Comparison of ENCODE assay signal across 21 mouse cellular contexts in the genomic region with DNA sequence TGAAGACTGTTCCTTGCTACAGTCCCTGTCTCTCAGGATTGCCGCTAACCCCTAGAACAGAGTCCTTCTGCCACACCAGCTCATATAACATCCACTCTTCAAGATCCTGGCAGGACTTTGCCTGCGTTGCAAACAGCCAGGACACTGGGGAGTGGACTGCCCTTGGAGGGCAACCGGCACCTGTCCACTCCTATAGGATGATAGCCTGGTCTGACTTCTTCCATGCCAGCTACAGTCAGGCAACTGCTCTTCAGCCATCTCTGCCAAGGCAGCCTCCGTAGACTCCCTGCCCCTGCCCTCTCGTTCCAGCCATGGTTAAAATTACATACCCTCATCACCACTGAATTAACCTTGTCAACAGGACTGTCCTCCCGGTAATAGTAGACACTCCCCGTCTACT. TPM values are rescaled to one million over a fixed set of nuclear protein-coding genes. Genes with fewer than 3 reads are reported as not detected.
"Had no signal": no experiment of that assay in that cellular context is flagged by ENCODE, and none has a peak within 500 bp of the region (broad histone marks: within the 10 kb centered on the region; RNA-seq: fewer than 3 reads in every experiment).

No protein-coding gene starts in this region.

- H3K27me3 ChIP-seq: limb, embryonic 15.5 days; liver, embryonic 13.5 days; lung, embryonic 15.5 days; midbrain, embryonic 15.5 days; neural tube, embryonic 12.5 days had no signal

- DNase-seq: liver, embryonic 13.5 days; liver, postnatal 0 days; lung, postnatal 14 days; spleen, adult 18-20 months; thymus, adult 18-20 months; thymus, postnatal 14 days had no signal

- H3K9ac ChIP-seq: limb, embryonic 15.5 days; liver, embryonic 13.5 days; liver, postnatal 0 days; lung, embryonic 15.5 days; midbrain, embryonic 15.5 days; neural tube, embryonic 12.5 days had no signal

- H3K36me3 ChIP-seq: limb, embryonic 15.5 days; liver, embryonic 13.5 days; lung, embryonic 15.5 days; midbrain, embryonic 15.5 days; neural tube, embryonic 12.5 days had no signal

- H3K4me2 ChIP-seq: limb, embryonic 15.5 days; liver, embryonic 13.5 days; lung, embryonic 15.5 days; midbrain, embryonic 11.5 days; midbrain, embryonic 15.5 days; neural tube, embryonic 12.5 days had no signal

- H3K9me3 ChIP-seq: limb, embryonic 15.5 days; liver, embryonic 13.5 days; lung, embryonic 15.5 days; midbrain, embryonic 15.5 days; neural tube, embryonic 12.5 days had no signal

- ATAC-seq: liver, postnatal 0 days; midbrain, embryonic 15.5 days had no signal

- H3K27ac ChIP-seq: left cerebral cortex, adult 2 months; limb, embryonic 15.5 days; liver, embryonic 13.5 days; lung, embryonic 15.5 days; macrophage; midbrain, embryonic 15.5 days; neural tube, embryonic 12.5 days had no signal

- H3K4me3 ChIP-seq: left cerebral cortex, adult 2 months; limb, embryonic 15.5 days; liver, embryonic 13.5 days; lung, embryonic 15.5 days; midbrain, embryonic 15.5 days; neural tube, embryonic 12.5 days had no signal

RNA-seq across cellular contexts. Expression of gene Gm42878, which starts 3.9 kb away (rescaled TPM):
- total RNA-seq: layer of hippocampus, postnatal 25 days; left cerebral cortex, postnatal 25 days; monocyte, adult 5-6 weeks; neutrophil, adult 5-6 weeks had no signal
- polyA plus RNA-seq: kidney, embryonic 16.5 days; limb, embryonic 11.5 days; limb, embryonic 15.5 days; liver, embryonic 13.5 days; liver, postnatal 0 days; lung, embryonic 15.5 days; midbrain, embryonic 11.5 days; midbrain, embryonic 15.5 days; neural tube, embryonic 12.5 days had no signal

RNA-seq across cellular contexts. Expression of gene Adam1b, which starts 46.0 kb away (rescaled TPM):
- total RNA-seq: layer of hippocampus, adult 8-10 months; neutrophil, adult 5-6 weeks had no signal
- polyA plus RNA-seq: large intestine, adult 2 months; limb, embryonic 11.5 days; liver, embryonic 13.5 days; liver, postnatal 0 days; lung, embryonic 15.5 days; macrophage; midbrain, embryonic 11.5 days; neural tube, embryonic 12.5 days had no signal
